Mouse (Mus musculus) embryo, embryonic 11.5 days (tissue): ENCODE measurements at regions not wholly inside any gene's neighbourhood (a gene's known extent, or its start where the extent isn't known, plus 50 kb on each side); places are given as distances from the start of the nearest gene placed in this dataset.

ENCODE experiments used
- DNase-seq: peaks from one replicate; pipeline ENCODE4 v3.0.0-alpha.2; 2012; ENCODE audit warnings: low read depth, low spot score

- no peak for DNase-seq
These were observed 118.5 kb downstream of the Zfp706 start for GRCm38 (mm10) chr15:36889072-36889471.

- no peak for DNase-seq
These were observed 119.1 kb downstream of the Zfp706 start for GRCm38 (mm10) chr15:36888351-36889069.

- no peak for DNase-seq
These were observed 122.8 kb downstream of the Zfp706 start for GRCm38 (mm10) chr15:36884671-36885365.

GRCm38 (mm10) chr15:36884074-36884473, 123.5 kb downstream of the Zfp706 start:
- DNase-seq = no peak

- DNase-seq = no peak
These were observed 124.4 kb downstream of the Zfp706 start for GRCm38 (mm10) chr15:36883156-36883555.

GRCm38 (mm10) chr15:36881576-36881975, 126.0 kb downstream of the Zfp706 start:
- DNase-seq = no peak

- no peak for DNase-seq
These were observed 127.0 kb downstream of the Zfp706 start for GRCm38 (mm10) chr15:36880602-36881001.

- DNase-seq = no peak
These were observed 128.0 kb downstream of the Zfp706 start for GRCm38 (mm10) chr15:36879587-36879986.

- no peak for DNase-seq
These were observed 128.6 kb downstream of the Zfp706 start for GRCm38 (mm10) chr15:36878960-36879359.

- no peak for DNase-seq
These were observed 129.3 kb downstream of the Zfp706 start for GRCm38 (mm10) chr15:36878276-36878675.

- no peak for DNase-seq
These were observed 130.1 kb downstream of the Zfp706 start for GRCm38 (mm10) chr15:36877501-36877900.

- DNase-seq = no peak
These were observed 131.4 kb downstream of the Zfp706 start for GRCm38 (mm10) chr15:36875980-36876778.

GRCm38 (mm10) chr15:36874555-36874954, 133.0 kb downstream of the Zfp706 start:
- no peak for DNase-seq

GRCm38 (mm10) chr15:36873884-36874243, 133.7 kb downstream of the Zfp706 start:
- DNase-seq = no peak

GRCm38 (mm10) chr15:36873058-36873883, 134.3 kb downstream of the Zfp706 start:
- peak; percentile 52 for DNase-seq

- no peak for DNase-seq
These were observed 135.0 kb downstream of the Zfp706 start for GRCm38 (mm10) chr15:36872566-36872965.

GRCm38 (mm10) chr15:36870717-36871116, 136.9 kb downstream of the Zfp706 start:
- DNase-seq = no peak

GRCm38 (mm10) chr15:36870094-36870493, 137.5 kb downstream of the Zfp706 start:
- DNase-seq = no peak

- no peak for DNase-seq
These were observed 141.5 kb downstream of the Zfp706 start for GRCm38 (mm10) chr15:36866088-36866487.

GRCm38 (mm10) chr15:36865332-36865731, 142.2 kb downstream of the Zfp706 start:
- DNase-seq = no peak

- DNase-seq = no peak
These were observed 143.5 kb downstream of the Zfp706 start for GRCm38 (mm10) chr15:36864046-36864445.
